Mouse (Mus musculus) lung, adult 18-20 months (tissue): Measurements from ENCODE around the gene Urod.

Experiments
- DNase-seq, 2 experiments: peaks; one replicate each; pipeline ENCODE4 v3.0.0; 2022; ENCODE audit warnings: mixed read lengths in 2 of 2

Urod gene

DNA sequence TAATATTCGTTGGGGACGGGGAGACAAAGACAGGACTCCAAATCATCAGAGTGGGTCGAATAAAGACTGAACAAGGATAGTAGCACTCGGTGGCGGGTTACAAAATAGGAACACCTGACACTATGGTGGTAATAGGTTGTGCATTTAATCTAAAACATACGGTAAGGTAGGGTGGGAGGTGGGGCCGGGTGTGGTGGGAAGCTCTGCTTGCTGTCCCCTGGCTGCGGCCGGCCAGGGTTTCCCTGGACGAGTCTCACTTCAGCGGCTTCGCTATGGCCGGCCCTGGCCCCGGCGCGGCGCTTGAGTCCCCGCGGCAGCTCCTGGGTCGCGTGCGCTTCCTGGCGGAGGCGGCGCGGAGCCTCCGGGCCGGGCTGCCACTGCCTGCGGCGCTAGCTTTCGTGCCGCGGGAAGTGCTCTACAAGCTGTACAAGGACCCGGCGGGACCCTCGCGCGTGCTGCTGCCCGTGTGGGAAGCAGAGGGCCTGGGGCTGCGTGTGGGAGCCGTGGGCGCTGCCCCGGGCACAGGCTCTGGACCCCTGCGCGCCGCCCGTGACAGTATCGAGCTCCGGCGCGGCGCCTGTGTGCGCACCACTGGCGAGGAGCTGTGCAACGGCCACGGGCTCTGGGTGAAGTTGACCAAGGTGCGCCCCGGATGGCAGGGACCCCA is 1.1 kb upstream of the Urod start, which contains the start of gene Hectd3:
Hectd3 (plus strand) TSS at position 187 of the 667 bp plus-strand sequence.
- DNase-seq = peak; percentile 56 to 65

DNA sequence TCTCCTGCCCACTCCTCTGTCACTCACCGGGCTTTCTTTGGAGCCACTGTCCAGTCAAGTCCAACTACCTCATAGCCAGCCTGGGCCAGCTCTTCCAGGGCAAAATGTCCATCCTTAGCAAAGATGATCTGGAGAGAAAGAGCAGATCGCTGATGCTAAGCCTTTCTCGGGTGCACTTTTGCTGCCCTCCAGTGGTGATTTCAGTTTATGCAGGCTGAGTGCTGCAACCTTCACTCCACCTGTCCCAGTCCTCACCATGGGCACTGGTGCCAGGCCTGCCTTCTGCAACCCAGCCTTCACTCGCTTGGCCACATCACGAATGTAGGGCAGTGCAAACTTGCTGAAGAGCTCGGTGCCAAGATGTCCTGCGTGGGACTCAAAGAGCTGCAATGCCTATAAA is 2.8 kb downstream of the Urod start:
- peak; percentile 69 to 79 for DNase-seq

DNA sequence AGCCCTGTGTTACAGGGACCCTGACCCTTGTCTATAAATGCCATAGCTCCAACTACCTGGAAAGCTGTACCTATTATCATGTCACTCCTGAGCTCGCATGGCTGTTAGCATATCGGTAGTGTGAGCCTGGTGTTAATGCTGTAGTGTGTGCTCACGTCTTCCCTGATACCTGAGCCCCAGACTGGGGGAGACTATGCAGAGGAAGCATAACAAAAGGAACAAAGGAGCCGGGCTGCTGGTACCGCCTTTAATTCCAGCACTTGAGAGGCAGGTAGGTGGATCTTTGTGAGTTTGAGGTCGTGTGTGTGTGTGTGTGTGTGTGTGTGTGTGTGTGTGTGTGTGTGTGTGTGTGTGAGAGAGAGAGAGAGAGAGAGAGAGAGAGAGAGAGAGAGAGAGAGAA is 4.5 kb downstream of the Urod start:
- no peak for DNase-seq

DNA sequence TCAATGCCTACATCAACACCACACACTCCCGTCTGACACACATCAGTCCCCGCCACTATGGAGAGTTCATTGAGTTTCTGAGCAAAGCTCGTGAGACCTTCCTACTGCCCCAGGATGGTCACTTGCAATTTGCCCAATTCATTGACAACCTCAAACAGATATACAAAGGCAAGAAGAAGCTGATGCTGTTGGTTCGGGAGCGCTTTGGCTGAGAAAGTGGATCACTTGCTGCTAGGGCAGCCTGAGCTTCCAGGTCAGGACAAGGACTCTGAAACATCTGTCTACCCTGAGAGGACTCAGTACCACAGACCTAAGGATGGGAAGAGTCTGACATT is 7.1 kb downstream of the Urod start:
- DNase-seq = no peak

DNA sequence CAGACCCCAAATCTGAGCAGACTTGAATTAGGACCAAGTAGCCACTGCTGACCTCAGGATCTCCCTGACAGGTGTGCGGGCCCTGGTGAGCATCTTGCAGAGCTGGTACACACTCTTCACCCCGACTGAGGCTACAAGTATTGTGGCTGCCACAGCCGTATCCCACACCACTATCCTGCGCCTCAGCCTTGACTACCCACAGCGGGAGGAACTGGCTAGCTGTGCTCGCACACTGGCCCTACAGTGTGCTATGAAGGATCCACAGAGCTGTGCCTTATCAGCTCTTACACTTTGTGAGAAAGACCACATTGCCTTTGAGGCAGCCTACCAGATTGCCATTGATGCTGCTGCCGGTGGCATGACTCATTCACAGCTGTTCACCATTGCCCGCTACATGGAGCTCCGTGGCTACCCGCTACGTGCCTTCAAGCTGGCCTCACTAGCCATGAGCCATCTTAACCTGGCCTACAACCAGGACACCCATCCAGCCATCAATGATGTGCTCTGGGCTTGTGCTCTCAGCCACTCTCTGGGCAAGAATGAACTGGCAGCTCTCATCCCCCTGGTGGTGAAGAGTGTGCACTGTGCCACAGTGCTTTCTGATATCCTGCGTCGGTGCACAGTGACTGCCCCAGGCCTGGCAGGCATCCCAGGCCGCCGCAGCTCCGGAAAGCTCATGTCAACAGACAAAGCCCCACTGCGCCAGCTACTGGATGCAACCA is 7.7 kb downstream of the Urod start:
- peak; percentile 76 to 82 for DNase-seq

DNA sequence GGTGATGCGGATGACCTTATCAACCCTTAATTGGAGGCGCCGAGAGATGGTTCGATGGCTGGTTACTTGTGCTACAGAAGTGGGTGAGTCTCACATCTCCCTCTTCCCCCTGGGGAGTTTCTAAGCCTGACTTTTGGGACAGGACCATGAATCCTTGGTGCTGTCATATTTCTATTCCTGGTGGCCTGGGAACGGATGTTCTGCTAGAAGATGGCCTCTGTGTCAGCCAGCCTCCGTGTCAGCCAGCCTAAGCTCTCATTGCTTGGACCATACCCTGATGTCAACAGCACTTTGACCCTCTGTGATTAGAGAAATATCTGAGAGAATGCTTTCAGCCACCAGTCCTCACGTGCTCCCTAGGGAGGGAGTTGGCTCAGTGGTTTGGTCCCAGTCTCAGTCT is 8.5 kb downstream of the Urod start:
- DNase-seq = no peak

DNA sequence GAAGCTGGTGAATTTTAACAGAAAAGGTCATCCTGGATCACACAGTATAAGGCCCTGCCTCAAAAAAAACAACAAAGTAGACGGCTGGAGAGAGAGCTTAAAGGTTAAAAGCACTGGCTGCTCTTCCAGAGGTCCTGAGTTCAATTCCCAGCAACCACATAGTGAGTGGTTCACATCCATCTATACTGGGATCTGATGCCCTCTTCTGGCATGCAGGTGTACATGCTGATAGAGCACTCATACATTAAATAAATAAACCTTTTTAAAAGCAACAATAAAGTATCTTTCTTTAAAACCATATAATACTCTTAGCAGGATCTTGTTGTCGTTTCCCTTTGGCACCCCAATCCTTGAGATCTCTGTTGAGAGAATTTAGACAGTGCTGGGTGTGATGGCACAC is 17.7 kb downstream of the Urod start:
- no peak for DNase-seq

DNA sequence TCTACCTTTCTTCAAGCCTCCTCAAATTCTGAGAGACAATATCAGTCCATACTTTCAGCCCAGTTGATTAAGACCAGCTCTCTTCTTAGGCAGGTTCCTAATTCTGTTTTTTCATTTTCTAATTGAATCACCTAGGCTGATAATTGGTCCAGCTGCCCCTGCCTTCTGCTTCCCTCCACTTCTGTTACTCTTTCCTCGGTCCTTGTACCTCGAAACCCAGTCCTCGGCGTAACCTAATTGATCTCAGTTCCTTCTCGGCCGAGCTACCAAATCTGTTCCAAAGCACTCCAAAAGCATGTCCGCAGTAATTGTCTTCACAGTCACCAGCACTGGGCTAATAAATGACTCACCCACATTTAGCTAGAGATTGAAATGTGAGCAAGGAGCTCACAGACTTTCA is 39.3 kb downstream of the Urod start:
- DNase-seq = no peak

DNA sequence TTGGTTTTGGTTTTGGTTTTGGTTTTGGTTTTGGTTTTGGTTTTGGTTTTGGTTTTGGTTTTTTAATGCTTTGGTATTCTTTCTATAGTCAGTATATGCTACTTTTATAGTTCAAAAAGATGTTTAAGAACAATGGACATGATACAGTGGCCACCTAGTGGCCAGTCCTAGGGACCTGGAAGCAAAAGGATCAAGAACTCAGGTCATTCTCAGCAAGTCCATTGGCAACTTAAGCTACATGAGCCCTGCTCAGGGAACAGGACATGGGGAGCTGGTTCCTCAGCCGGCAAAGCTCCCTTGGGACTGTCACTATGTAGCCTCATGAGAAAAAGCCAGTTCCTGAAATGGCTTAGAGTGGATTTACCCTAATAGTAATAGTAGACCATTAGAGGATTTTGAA is 42.6 kb downstream of the Urod start:
- DNase-seq = no peak

DNA sequence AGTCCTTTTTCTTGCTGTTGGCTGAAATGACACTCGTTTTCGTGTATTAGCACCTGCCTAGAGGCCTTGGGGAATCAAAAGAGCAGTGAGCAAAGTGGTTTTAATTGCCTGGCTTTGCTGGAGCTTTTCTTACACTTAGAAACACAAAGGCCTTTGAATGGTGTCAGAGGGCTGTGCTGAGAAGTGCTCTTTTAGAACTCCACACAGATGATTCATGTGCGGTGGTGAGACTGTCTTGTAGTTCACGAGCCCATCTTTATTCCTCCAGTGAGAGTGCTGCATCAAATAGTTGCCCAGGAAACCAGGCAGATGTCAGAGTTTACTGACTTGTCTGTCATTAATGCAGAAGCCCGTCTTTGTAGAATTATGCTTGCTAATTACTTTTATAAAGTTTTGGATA is 50.2 kb downstream of the Urod start:
- no peak for DNase-seq

DNA sequence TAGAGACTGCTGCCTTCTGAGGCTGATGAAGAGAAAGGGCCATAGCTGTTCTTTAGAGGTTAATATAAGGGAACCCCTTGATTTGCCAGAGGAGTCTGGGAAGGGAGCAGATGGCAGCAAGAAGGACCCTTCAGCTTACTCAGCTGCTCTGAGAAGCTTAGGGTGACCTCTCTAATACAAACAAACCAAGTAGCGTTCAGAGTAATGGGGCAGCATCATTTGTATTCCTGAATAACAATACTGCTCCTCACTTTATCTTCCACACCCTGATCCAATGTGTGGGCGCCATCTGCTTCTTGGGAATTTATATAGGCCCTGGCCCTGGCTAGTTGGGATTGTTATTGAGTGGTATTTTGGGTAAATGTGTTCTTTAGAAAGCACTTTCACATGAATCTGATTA is 51.5 kb downstream of the Urod start:
- no peak for DNase-seq
